Mouse (Mus musculus) spleen, adult 2 months (tissue): Measurements from ENCODE around the gene Id3. TPM values are rescaled to one million over a fixed set of nuclear protein-coding genes. Genes with fewer than 3 reads are reported as not detected.

Experiments
- DNase-seq, 2 experiments: peaks; one replicate each; pipeline versions ENCODE4 v3.0.0 to v3.0.0-alpha.2; 2012 to 2021; ENCODE audit warnings: low spot score in 2 of 2, low read depth in 1 of 2
- H3K27ac ChIP-seq: fragments of 200-500 bp; 2 replicates; pipeline ENCODE4 v1.5.1; 2012; ENCODE audit warnings: low read length, inconsistent platforms; ENCODE audit not compliant: insufficient read depth
- H3K27me3 ChIP-seq: fragments of 200-500 bp; 2 replicates; pipeline ENCODE4 v1.6.1; 2012; ENCODE audit warnings: mild to moderate bottlenecking, moderate library complexity, low read length, inconsistent platforms; ENCODE audit not compliant: control insufficient read depth, insufficient read depth
- H3K36me3 ChIP-seq: fragments of 200-500 bp; 2 replicates; pipeline ENCODE4 v1.6.1; 2012; ENCODE audit warnings: mild to moderate bottlenecking, low read length, inconsistent platforms; ENCODE audit not compliant: control insufficient read depth, insufficient read depth
- H3K4me1 ChIP-seq: fragments of 200-500 bp; 2 replicates; pipeline ENCODE4 v1.6.1; 2011; ENCODE audit warnings: inconsistent platforms; ENCODE audit not compliant: control insufficient read depth, insufficient read depth, insufficient read length
- H3K4me3 ChIP-seq: fragments of 200-500 bp; 2 replicates; pipeline ENCODE4 v1.5.1; 2011; ENCODE audit warnings: mild to moderate bottlenecking, inconsistent platforms; ENCODE audit not compliant: insufficient read depth, insufficient read length; ENCODE audit errors: extremely low read depth
- CTCF ChIP-seq: fragments of 200-500 bp; IDR thresholded peaks from 2 replicates; pipeline ENCODE4 v1.5.1; 2011; ENCODE audit warnings: mild to moderate bottlenecking, inconsistent platforms; ENCODE audit not compliant: insufficient read depth, insufficient read length, insufficient replicate concordance; ENCODE audit errors: extremely low read depth
- POLR2A ChIP-seq: fragments of 200-500 bp; IDR thresholded peaks from 2 replicates; pipeline ENCODE4 v1.6.1; 2011; ENCODE audit warnings: low read depth, low read length, inconsistent platforms
- WGBS: fragments of 180-500 bp; shearing (Covaris S2); methylation state at CpG from one replicate; pipeline ENCODE4 v1.1.7; 2018; 5-methylcytosine and 5-hydroxymethylcytosine counted together
- polyA plus RNA-seq: library from polyadenylated mRNA; depleted of rRNA; stranded (reverse); fragments of >200 nt; gene quantifications from 2 replicates; pipeline ENCODE4 v1.2.3, GENCODE M21; 2012

Gene Id3
- polyA plus RNA-seq, 1 experiment = 138 TPM

GRCm38 (mm10) chr4:136104590-136105337 lies 38.5 kb upstream of the Id3 start:
- Histone ChIP-seq H3K27me3 (no peaks in the 10 kb centered on the region), H3K4me3 (no peak overlapping the region), H3K36me3 (no peaks in the 10 kb centered on the region), H3K4me1 (peaks cover 18% of the 10 kb centered on the region; the same call in 1 of the 2 replicates), H3K27ac (no peak overlapping the region)
- WGBS = 81% methylated on average over 18 of the region's 18 CpGs
- DNase-seq = no peak
- no peak for TF ChIP-seq CTCF
- no peak for TF ChIP-seq POLR2A

- 62% methylated on average over 7 of the region's 7 CpGs for WGBS
- Histone ChIP-seq H3K27ac (no peak overlapping the region), H3K4me1 (peaks cover 9% of the 10 kb centered on the region; the same call in 1 of the 2 replicates), H3K27me3 (no peaks in the 10 kb centered on the region), H3K36me3 (no peaks in the 10 kb centered on the region), H3K4me3 (no peak overlapping the region)
- no peak for DNase-seq
- no peak for TF ChIP-seq CTCF
These were observed 36.4 kb upstream of the Id3 start for GRCm38 (mm10) chr4:136106880-136107301.

DNA sequence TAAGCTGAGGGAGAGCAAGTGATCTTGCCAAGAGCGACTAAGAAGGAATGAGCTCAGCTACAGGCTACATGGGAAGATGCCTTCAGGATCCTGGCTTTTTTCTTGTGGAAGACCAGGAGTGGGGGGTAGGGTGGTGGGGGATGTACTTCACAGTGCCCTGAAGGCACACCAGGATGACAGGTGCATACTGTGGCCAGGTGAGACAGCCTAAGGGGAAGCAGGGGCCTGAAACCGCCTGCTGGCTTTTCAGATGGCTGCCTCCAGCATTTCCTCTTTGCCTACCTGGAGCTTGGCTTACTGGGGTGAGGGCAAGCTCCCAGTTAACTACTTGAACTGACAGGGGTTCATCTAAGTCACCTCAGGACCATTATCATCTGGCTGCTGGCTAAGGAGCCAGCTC lies 34.1 kb upstream of the Id3 start:
- Histone ChIP-seq H3K36me3 (no peaks in the 10 kb centered on the region), H3K4me1 (peaks cover 9% of the 10 kb centered on the region; the same call in 1 of the 2 replicates), H3K4me3 (no peak overlapping the region), H3K27me3 (no peaks in the 10 kb centered on the region), H3K27ac (no peak overlapping the region)
- no peak for TF ChIP-seq POLR2A
- no peak for TF ChIP-seq CTCF
- DNase-seq = no peak
- 63% methylated on average over 2 of the region's 2 CpGs for WGBS

- no peak for DNase-seq
- H3K4me3 ChIP-seq = no peak overlapping the region
- peaks cover 9% of the 10 kb centered on the region; the same call in 1 of the 2 replicates for H3K4me1 ChIP-seq
- no peaks in the 10 kb centered on the region for H3K36me3 ChIP-seq
- 69% methylated on average over 10 of the region's 10 CpGs for WGBS
- TF ChIP-seq CTCF (no peak), POLR2A (no peak)
- no peak overlapping the region for H3K27ac ChIP-seq
- no peaks in the 10 kb centered on the region for H3K27me3 ChIP-seq
These were observed 33.1 kb upstream of the Id3 start for GRCm38 (mm10) chr4:136109941-136110900.

GRCm38 (mm10) chr4:136112344-136112743 lies 31.0 kb upstream of the Id3 start:
- no peak for DNase-seq
- no peaks in the 10 kb centered on the region for H3K36me3 ChIP-seq
- WGBS = 48% methylated on average over 5 of the region's 5 CpGs
- peaks cover 4% of the 10 kb centered on the region; the same call in 1 of the 2 replicates for H3K4me1 ChIP-seq
- no peak overlapping the region for H3K4me3 ChIP-seq
- no peak overlapping the region for H3K27ac ChIP-seq
- no peak for TF ChIP-seq CTCF
- TF ChIP-seq POLR2A = no peak
- H3K27me3 ChIP-seq = no peaks in the 10 kb centered on the region

- 90% methylated on average over 5 of the region's 5 CpGs for WGBS
- no peak overlapping the region for H3K27ac ChIP-seq
- TF ChIP-seq POLR2A = no peak
- TF ChIP-seq CTCF = no peak
- no peak overlapping the region for H3K4me3 ChIP-seq
- no peaks in the 10 kb centered on the region for H3K27me3 ChIP-seq
- no peaks in the 10 kb centered on the region; the same call in 1 of the 2 replicates for H3K4me1 ChIP-seq
- no peaks in the 10 kb centered on the region for H3K36me3 ChIP-seq
- DNase-seq = no peak
These were observed 28.6 kb upstream of the Id3 start for GRCm38 (mm10) chr4:136114747-136115146.
